Mouse (Mus musculus) neutrophil, adult 65 days (primary cell): Measurements from ENCODE around the gene Olfr890. TPM values are rescaled to one million over a fixed set of nuclear protein-coding genes. Genes with fewer than 3 reads are reported as not detected.

Source experiments
- total RNA-seq: library from RNA; stranded (reverse); gene quantifications from 2 replicates; pipeline ENCODE4 v1.2.4, GENCODE M21; 2023

The Olfr890 gene
- not detected in 2 replicates for total RNA-seq

DNA sequence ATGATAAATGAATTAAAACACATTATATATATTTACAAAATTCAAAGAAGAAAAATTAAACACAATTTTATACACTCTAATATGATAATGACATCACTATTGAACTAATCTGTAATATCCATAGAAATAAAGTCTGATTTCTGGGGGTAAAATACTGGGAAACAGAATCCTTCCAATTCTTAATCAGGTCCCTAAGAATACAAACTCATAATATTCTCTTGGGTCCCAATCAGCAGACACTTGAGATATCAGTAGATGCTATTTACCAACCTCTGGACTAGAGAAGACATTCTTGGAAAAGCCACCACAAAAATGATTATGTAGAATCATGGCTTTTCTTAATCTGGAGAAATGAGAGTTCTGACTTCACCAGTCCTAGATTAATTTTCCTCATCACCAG, at the start of gene Olfr890:
TSS of gene Olfr890 (plus strand) at position 301 of the 400 bp plus-strand sequence.

DNA sequence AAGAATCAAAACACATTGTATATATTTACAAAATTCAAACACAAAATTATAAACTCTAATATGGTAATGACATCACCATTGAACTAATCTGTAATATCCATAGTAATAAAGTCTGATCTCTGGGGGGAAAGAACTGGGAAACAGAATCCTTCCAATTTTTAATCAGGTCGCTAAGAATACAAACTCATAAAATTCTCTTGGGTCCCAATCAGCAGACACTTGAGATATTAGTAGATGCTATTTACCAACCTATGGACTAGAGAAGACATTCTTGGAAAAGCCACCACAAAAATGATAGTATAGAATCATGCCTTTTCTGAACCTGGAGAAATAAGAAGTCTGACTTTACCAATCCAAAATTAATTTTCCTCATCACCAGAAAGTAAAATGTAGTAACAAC, 34.5 kb upstream of the Olfr890 start, which contains the start of gene Olfr888:
TSS of gene Olfr888 (plus strand) at position 301 of the 400 bp plus-strand sequence.

DNA sequence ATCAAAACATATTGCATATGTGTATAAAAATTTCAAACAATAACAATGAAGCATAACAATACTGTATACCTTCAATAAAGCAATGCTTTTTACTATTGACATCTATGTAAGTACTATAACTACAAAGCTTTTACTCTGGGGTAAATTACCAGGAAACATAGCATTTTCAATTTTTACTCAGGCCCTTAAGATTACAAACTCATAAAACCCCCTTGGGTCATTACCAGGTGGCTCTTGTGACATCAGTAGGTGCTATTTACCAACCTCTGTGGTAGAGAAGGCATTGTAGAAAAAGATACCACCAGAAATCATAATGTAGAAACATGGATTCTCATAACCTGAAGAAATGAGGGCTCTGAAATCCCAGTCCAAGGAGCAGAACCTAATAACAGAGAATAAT, 27.4 kb upstream of the Olfr890 start, which contains the start of gene Olfr889:
TSS of gene Olfr889 (plus strand) at position 301 of the 400 bp plus-strand sequence.

DNA sequence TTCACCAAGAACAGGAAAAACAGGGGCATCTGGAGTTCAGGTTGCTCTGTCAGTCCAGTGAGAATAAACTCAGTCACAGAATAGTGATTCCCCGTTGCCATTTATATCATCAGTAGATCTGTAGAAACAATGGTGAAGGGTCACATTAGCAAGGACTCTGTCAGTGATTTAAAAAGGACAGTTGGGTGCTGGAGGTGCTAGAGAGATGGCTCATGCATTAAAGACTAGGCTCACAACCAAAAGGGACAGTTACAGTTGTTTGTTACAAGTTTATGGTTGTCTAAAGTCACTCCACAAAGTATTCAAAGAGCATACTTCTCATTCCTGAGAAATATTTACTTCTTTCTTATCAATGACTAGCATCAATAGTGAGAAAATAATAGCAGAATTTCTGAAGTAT, 38.4 kb downstream of the Olfr890 start, which contains the start of gene Olfr891:
TSS of gene Olfr891 (minus strand) at position 101 of the 400 bp plus-strand sequence.

Other genes starting within 250 kb of the Olfr890 start
- gene Olfr145, start 245.8 kb upstream of the Olfr890 start, total RNA-seq: not detected in 2 replicates
- not detected in 2 replicates for gene Olfr878, start 224.7 kb upstream of the Olfr890 start, total RNA-seq
- not detected in 2 replicates for gene Olfr881, start 150.7 kb upstream of the Olfr890 start, total RNA-seq
- gene Olfr883, start 116.7 kb upstream of the Olfr890 start, total RNA-seq: not detected in 2 replicates
- not detected in 2 replicates for gene Olfr884, start 96.0 kb upstream of the Olfr890 start, total RNA-seq
- gene Olfr885, start 81.2 kb upstream of the Olfr890 start, total RNA-seq: not detected in 2 replicates
- gene Olfr887, start 58.4 kb upstream of the Olfr890 start, total RNA-seq: not detected in 2 replicates
- not detected in 2 replicates for gene Olfr888, start 34.4 kb upstream of the Olfr890 start, total RNA-seq
- not detected in 2 replicates for gene Olfr889, start 27.3 kb upstream of the Olfr890 start, total RNA-seq
- not detected in 2 replicates for gene Olfr891, start 38.3 kb downstream of the Olfr890 start, total RNA-seq
- not detected in 2 replicates for gene Olfr893, start 65.8 kb downstream of the Olfr890 start, total RNA-seq
- not detected in 2 replicates for gene Olfr894, start 75.5 kb downstream of the Olfr890 start, total RNA-seq
- gene Olfr143, start 110.3 kb downstream of the Olfr890 start, total RNA-seq: not detected in 2 replicates
- not detected in 2 replicates for gene Olfr895, start 125.3 kb downstream of the Olfr890 start, total RNA-seq
- not detected in 2 replicates for gene Olfr896-ps1, start 148.6 kb downstream of the Olfr890 start, total RNA-seq
- gene Olfr25, start 186.5 kb downstream of the Olfr890 start, total RNA-seq: not detected in 2 replicates
- gene Olfr898, start 205.9 kb downstream of the Olfr890 start, total RNA-seq: not detected in 2 replicates
- not detected in 2 replicates for gene Olfr250, start 224.4 kb downstream of the Olfr890 start, total RNA-seq
- not detected in 2 replicates for gene Olfr251, start 234.6 kb downstream of the Olfr890 start, total RNA-seq